Mouse (Mus musculus) liver (tissue): Measurements from ENCODE around the gene Pold4.

Experiments used
- DNase-seq: peaks from one replicate; pipeline ENCODE4 v3.0.0-alpha.2; 2020; ENCODE audit warnings: mixed read lengths

Pold4 gene

GRCm38 (mm10) chr19:4231253-4232185, at the start of gene Pold4:
Gene Pold4 (plus strand): TSS chr19:4231899.
- peak; percentile 96 for DNase-seq

GRCm38 (mm10) chr19:4183689-4184088, 48.0 kb upstream of the Pold4 start:
- no peak for DNase-seq

DNA sequence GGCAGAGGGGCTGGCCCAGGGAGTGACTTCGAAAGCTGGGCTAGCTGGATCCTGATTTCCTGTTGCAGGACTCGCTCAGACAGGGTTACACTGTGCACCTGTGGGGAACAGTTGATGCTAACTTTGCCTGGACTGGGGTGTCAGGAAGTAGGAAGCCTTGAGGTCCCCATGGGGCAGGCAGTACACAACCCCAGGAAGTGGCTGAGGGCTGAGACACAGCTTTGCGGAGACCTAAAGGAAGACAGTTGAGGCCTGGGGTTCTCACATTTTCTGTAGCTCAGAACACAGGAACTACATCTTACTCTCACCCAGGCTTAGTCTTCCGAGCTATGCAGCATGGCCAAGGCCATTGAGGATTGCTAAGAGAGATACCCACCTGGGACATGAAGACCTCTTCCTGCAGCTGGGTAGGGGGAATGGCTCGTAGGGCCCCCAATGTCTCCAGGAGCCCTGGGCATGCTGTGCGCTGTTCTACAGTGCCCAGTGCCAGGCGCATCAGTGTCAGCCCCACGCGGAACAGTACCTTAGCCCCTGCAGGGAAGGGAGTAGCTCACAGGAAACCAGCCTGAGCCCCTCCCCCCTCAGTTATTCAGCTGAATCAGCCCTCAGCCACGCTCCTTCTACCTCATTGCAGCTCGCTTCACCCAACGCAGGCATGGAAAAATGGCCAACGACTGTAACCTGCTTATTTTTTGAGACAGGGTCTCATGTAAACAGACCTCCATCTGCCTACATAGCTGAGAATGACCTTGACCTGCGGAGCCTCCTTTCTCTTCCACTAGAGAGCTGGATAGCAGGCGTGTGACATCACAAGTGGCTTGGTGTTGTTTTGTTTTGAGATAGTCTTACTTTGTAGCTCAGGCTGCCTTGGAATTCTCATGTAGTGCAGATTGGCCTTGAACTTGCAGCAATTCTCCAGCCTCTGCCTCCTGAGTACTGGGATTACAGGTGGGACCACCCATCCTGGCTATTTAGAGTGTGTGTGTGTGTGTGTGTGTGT, 46.4 kb upstream of the Pold4 start:
- DNase-seq, result peak; percentile 42

DNA sequence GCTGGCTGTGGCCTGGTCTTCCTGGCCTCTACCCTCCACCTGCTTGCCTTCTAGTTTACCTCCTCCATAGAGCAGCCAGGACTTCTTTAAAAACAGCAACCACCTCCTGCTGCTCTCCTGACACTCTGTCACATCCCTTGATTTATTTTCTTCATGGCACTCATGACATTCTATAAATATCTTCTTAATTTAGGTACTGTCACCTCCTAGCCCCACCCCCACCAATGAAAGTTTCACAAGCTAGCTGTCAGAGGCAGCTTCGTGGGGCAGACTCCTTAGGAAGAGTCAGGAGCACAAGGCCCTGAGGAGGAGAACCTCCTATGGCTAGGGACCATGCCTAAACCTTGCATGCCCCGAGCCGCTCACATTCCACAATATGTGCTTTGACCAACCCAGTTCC, 44.4 kb upstream of the Pold4 start:
- DNase-seq, result no peak

GRCm38 (mm10) chr19:4189051-4189620, 42.6 kb upstream of the Pold4 start:
- DNase-seq, result no peak

DNA sequence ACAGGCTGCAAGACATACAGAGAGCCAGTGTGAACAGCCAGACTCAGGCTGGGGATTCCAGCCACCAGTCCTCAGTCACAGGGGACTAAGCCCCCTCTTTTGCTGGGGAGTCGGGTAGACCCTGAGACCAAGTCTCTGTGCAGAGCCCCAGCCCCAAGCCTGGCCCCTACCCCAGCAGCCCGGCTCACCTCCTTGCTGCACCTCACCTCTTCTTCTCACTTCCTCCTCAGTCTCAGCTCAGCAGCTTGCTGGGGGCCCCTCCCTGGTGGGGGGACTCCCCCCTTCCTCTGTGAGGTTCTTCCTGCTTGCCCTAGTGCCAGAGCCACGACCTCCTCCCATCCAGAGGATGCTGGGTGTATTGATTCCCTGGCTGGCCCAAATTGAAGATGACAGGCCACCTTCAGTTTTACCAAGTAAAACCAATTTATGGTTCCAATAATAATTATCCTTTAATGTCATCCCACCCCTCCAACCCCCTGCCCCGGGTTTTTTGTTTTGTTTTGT, 40.8 kb upstream of the Pold4 start, which contains the start of gene Tbc1d10c:
Tbc1d10c (minus strand) TSS at position 454 of the 504 bp plus-strand sequence.
- DNase-seq, result peak; percentile 39

DNA sequence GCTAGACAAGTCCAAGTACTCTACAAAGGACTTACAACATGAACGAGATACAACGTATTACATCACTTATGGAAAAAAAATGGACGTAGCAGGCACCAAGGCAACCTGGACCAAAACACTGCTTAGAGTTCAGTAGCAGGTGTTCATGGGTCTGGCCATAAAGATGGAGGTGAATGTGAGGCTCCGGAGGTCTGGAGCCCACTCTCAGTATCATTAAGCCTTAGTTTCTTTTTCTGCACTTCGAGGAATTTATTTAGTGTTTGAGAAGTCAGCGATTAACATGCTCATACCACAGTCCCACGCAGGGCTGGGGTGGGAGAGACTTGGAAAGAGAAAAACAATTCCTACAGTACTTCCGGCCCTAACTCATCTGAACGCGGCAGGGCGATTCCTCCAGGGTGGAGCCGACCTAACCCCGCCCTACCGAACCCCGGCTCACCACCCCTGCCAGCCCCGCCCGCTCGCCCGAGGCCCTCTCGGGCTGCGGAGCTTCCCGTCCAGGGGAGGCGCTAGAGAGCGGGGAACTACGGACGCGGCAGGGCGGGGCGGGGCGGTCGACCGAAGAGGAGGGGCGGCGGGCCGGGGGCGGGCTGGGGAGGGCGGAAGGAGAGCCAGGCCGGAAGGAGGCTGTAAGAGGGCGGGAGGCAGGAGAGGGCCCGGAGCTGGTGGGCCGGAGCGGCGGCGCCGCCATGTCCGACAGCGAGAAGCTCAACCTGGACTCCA, 40.0 kb upstream of the Pold4 start, which contains the start of gene Ppp1ca:
Ppp1ca (plus strand) TSS at position 538 of the 723 bp plus-strand sequence.
- DNase-seq, result peak; percentile 99

DNA sequence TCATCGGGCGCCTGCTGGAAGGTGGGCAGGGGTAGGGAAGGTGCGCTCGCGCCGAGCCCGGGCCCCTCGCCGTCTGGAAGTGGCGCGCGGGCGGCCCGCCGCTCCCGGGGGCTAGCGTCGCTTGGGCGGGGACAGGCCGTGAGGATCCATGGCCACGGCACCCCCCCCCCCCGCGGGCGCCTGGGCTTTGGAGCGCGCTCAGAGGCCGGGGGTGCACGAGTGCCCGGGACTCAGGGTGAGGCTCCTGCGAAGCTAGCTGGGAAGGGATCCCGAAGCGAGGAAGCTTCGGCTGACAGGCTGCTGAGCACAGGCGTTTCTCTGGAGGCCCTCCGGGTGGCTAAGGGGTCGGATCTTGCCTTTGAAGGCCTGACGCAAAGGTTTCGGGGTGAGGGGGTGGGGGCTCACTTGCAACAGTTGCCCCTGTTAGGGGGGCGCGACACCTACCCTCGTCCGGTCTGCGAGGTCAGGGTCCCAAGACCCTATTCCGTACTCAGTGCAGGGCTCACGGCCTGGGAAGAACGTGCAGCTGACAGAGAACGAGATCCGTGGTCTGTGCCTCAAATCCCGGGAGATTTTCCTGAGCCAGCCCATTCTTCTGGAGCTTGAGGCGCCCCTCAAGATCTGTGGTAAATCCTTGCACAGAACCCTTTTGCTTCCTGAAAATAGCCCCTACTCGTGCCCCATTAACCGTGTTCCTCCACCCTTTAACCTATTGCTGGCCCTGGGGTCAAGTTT, 39.3 kb upstream of the Pold4 start:
- DNase-seq, result no peak

DNA sequence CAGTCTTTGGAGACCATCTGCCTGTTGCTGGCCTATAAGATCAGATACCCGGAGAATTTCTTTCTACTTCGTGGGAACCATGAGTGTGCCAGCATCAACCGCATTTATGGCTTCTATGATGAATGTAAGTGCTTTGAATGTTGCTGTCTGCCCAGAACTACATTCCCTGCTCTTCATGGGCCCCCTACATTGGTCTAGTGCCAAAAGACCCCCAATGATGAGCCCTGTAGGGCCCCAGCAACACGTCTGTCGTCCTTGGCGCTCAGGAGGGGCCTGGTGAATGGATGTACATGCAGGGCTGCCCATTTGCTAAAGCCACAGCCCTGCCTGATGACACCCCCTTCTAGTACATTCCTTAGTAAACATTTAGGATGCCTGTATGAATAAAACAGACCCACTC, 38.6 kb upstream of the Pold4 start:
- no peak for DNase-seq

DNA sequence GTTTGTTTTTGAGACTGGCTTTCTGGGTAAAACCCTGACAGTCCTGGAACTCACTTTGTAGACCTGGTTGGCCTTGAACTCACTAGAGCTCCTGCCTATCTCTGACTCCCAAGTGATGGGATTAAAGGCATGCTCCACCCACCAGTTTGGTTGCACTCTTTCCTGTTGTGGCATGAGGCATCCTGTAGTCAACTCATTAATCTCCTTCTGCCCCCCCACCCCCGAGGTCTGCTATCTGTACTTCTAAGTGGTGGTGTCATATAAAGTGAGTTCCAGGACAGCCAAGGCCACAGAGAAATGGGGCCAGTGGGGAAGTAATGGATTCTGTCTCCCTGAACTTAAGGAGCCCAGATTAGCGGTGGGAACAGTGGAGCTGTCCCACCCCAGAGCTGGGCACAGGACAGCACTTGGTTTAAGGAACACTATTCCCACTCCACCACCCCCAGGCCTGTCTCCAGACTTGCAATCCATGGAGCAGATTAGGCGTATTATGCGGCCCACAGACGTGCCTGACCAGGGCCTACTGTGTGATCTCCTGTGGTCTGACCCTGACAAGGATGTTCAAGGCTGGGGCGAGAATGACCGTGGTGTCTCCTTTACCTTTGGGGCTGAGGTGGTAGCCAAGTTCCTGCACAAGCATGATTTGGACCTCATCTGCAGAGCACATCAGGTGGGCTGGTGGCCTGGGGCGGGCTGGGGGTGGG, 37.5 kb upstream of the Pold4 start:
- DNase-seq, result no peak

DNA sequence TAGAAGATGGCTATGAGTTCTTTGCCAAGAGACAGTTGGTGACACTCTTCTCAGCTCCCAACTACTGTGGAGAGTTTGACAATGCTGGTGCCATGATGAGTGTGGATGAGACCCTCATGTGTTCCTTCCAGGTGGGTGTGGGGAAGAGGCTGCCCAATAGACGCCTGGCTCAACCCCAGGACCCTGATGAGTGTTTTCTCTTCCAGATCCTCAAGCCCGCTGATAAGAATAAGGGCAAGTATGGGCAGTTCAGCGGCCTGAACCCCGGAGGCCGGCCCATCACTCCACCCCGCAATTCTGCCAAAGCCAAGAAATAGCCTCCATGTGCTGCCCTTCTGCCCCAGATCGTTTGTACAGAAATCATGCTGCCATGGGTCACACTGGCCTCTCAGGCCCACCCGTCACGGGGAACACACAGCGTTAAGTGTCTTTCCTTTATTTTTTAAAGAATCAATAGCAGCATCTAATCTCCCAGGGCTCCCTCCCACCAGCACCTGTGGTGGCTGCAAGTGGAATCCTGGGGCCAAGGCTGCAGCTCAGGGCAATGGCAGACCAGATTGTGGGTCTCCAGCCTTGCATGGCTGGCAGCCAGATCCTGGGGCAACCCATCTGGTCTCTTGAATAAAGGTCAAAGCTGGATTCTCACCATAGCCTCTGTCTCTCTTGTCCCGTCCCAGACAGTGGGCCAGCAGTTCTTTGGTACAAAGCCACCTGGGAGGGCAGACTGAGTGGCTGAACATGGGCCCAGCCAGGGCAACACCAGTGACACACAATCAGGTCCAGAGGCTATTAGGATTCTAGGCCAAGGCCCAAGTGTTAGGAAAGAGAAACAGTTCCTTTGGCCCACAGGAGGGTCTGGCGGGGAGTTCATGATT, 36.7 kb upstream of the Pold4 start:
- DNase-seq, result no peak

GRCm38 (mm10) chr19:4196048-4196447, 35.7 kb upstream of the Pold4 start:
- DNase-seq, result no peak

GRCm38 (mm10) chr19:4196548-4196947, 35.2 kb upstream of the Pold4 start:
- no peak for DNase-seq

DNA sequence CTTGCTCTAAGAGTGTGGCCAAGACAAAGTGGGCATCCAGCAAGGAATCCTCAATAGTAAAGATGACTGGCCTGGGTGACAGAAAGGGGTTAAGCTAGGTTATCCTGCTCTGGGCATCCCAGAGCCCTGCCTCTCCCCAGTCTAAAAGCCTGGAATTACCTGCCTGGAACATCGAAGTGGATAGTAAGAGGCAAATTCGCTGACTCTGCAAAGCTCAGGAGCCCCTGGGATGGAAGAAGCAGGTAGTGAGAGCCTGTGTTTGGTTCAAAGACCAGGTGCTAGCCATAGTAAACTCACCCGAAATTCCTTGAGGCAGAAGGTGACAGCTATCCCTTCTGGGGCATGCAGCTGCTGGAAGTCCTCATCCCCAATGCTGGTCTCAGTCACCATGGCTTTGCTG, 34.5 kb upstream of the Pold4 start:
- DNase-seq, result no peak

GRCm38 (mm10) chr19:4201291-4201909, 30.3 kb upstream of the Pold4 start, which contains the start of gene Rad9a:
Gene Rad9a (minus strand): TSS chr19:4201662.
- peak; percentile 95 for DNase-seq

DNA sequence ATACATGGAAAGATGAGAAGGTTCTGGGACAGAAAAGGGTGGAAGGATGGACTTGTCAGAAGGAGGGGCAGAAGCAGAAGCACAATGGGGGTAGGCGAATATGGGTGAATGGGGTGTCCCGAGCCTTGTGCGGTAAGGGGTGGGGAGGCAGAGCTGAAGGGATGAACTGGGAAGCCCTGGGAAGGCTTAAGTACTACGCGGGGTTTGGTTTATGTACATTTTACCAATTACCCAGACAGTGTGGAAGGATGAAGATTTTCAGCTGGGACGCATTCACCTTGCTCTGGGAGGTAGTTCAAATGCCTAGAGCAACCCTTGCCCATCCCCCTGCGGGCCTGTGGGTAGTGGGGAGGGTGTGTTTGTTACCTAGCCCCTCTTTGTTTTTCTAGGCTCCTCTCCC, 29.6 kb upstream of the Pold4 start:
- no peak for DNase-seq

- DNase-seq, result no peak
Measured at GRCm38 (mm10) chr19:4203148-4203547, 28.6 kb upstream of the Pold4 start.

GRCm38 (mm10) chr19:4203604-4204326, 27.9 kb upstream of the Pold4 start:
- no peak for DNase-seq
